ENCODE assay signal across 9 mouse cellular contexts in genomic region chr9:20950419-20950818, GRCm38 (mm10). TPM values are rescaled to one million over a fixed set of nuclear protein-coding genes. Genes with fewer than 3 reads are reported as not detected.
DNase-seq lines count a peak whose midpoint lies in the region; ATAC-seq and TF ChIP-seq lines count a peak whose summit lies in the region.
"Had no signal": no experiment of that assay in that cellular context is flagged by ENCODE, and none has a peak within 500 bp of the region (broad histone marks: within the 10 kb centered on the region; RNA-seq: fewer than 3 reads in every experiment).

No protein-coding gene starts in this region.

- no peak for ATAC-seq in heart, embryonic 13.5 days (ENCODE audit: extremely low read depth, insufficient number of reproducible peaks, low FRiP score, low TSS enrichment)
- no peak for ATAC-seq in neural tube, embryonic 12.5 days (ENCODE audit: low FRiP score, low read depth)
- no peak for ATAC-seq in neural tube, embryonic 13.5 days (ENCODE audit: low read depth)

- intact Hi-C loops in heart, adult 2 months (cut with DNase I) = no loop called here

- H3K4me3 ChIP-seq in heart, embryonic 13.5 days = 0 out of 2 replicates have a peak overlapping the region, but pooled peaks have one; percentile 93
- H3K4me3 ChIP-seq in heart, adult 2 months = no peak overlapping the region
- no peak overlapping the region for H3K4me3 ChIP-seq in neural tube, embryonic 12.5 days
- H3K4me3 ChIP-seq in limb, embryonic 10.5 days = peak overlapping the region; percentile 64; the same call in 1 of the 2 replicates
- H3K4me3 ChIP-seq in neural tube, embryonic 13.5 days = peak overlapping the region; percentile 90; the same call in 1 of the 2 replicates

- no peak for TF ChIP-seq EP300 in heart, adult 2 months (IDR thresholded peaks at IDR 0.05; ENCODE audit: insufficient read depth, low read depth, low read length)

- no peaks in the 10 kb centered on the region for H3K27me3 ChIP-seq in heart, embryonic 13.5 days (replicated peaks)
- H3K27me3 ChIP-seq in heart, adult 2 months (ENCODE audit: control insufficient read depth, insufficient read depth, low read length) = no peaks in the 10 kb centered on the region
- H3K27me3 ChIP-seq in neural tube, embryonic 12.5 days (replicated peaks) = no peaks in the 10 kb centered on the region
- H3K27me3 ChIP-seq in limb, embryonic 10.5 days (ENCODE audit: low read depth, poor library complexity, severe bottlenecking) = no peaks in the 10 kb centered on the region
- no peaks in the 10 kb centered on the region for H3K27me3 ChIP-seq in neural tube, embryonic 13.5 days

- peak overlapping the region; percentile 98 for H3K9ac ChIP-seq in heart, embryonic 13.5 days
- H3K9ac ChIP-seq in heart, adult 2 months (ENCODE audit: low read depth, low read length) = no peak overlapping the region
- no peak overlapping the region for H3K9ac ChIP-seq in neural tube, embryonic 12.5 days
- H3K9ac ChIP-seq in neural tube, embryonic 13.5 days = no peak overlapping the region; the same call in 1 of the 2 replicates

- H3K27ac ChIP-seq in heart, embryonic 13.5 days (replicated peaks) = no peak overlapping the region
- no peak overlapping the region for H3K27ac ChIP-seq in heart, adult 2 months
- H3K27ac ChIP-seq in neural tube, embryonic 12.5 days = no peak overlapping the region
- no peak overlapping the region for H3K27ac ChIP-seq in limb, embryonic 10.5 days
- no peak overlapping the region for H3K27ac ChIP-seq in neural tube, embryonic 13.5 days (replicated peaks)

- peaks cover 38% of the 10 kb centered on the region for H3K4me1 ChIP-seq in heart, embryonic 13.5 days
- peaks cover 2% of the 10 kb centered on the region for H3K4me1 ChIP-seq in heart, adult 2 months (ENCODE audit: control insufficient read depth, insufficient read depth, low read length)
- H3K4me1 ChIP-seq in neural tube, embryonic 12.5 days = peaks cover 15% of the 10 kb centered on the region
- peaks cover 43% of the 10 kb centered on the region for H3K4me1 ChIP-seq in limb, embryonic 10.5 days
- H3K4me1 ChIP-seq in neural tube, embryonic 13.5 days (replicated peaks) = peaks cover 29% of the 10 kb centered on the region

- peaks cover 2% of the 10 kb centered on the region; the same call in 1 of the 2 replicates for H3K79me2 ChIP-seq in heart, adult 2 months (replicated peaks; ENCODE audit: control insufficient read depth, insufficient read depth, low read length)

- peak overlapping the region; percentile 91 for H3K4me2 ChIP-seq in heart, embryonic 13.5 days
- peak overlapping the region; percentile 89; the same call in 1 of the 2 replicates for H3K4me2 ChIP-seq in neural tube, embryonic 12.5 days (replicated peaks)
- H3K4me2 ChIP-seq in neural tube, embryonic 13.5 days = peak overlapping the region; percentile 97

- no peak for DNase-seq in heart, adult 2 months
- DNase-seq in neural tube, embryonic 10.5 days (ENCODE audit: extremely low spot score, low spot score) = no peak
- DNase-seq in limb, embryonic 10.5 days (ENCODE audit: low spot score) = no peak
- DNase-seq in urinary bladder, postnatal 10 days (ENCODE audit: low spot score) = no peak
- no peak for DNase-seq in thymus, adult 18-20 months
- DNase-seq: kidney, postnatal 36 days had no signal

- no peak for TF ChIP-seq POLR2A in heart, adult 2 months (IDR thresholded peaks at IDR 0.05; ENCODE audit: insufficient read depth, low read depth, low read length)

- H3K36me3 ChIP-seq in heart, embryonic 13.5 days = peaks cover 16% of the 10 kb centered on the region; the same call in 1 of the 2 replicates
- H3K36me3 ChIP-seq in heart, adult 2 months (ENCODE audit: control insufficient read depth, insufficient read depth, low read length) = no peaks in the 10 kb centered on the region
- no peaks in the 10 kb centered on the region; the same call in 1 of the 2 replicates for H3K36me3 ChIP-seq in neural tube, embryonic 12.5 days
- peaks cover 43% of the 10 kb centered on the region for H3K36me3 ChIP-seq in limb, embryonic 10.5 days
- H3K36me3 ChIP-seq in neural tube, embryonic 13.5 days = no peaks in the 10 kb centered on the region

- H3K9me3 ChIP-seq in heart, embryonic 13.5 days = no peaks in the 10 kb centered on the region
- H3K9me3 ChIP-seq in neural tube, embryonic 12.5 days = no peaks in the 10 kb centered on the region
- no peaks in the 10 kb centered on the region for H3K9me3 ChIP-seq in limb, embryonic 10.5 days (replicated peaks)
- no peaks in the 10 kb centered on the region for H3K9me3 ChIP-seq in neural tube, embryonic 13.5 days

- TF ChIP-seq CTCF in heart, adult 2 months (IDR thresholded peaks at IDR 0.05) = no peak

RNA-seq across cellular contexts. Expression of gene Dnmt1, which starts 9.3 kb away (rescaled TPM):
- 58.7 and 59.8 TPM in 2 replicates for polyA plus RNA-seq in heart, embryonic 13.5 days (2015; fragmentation: Nextera tagmentation; extraction: Ambion mirVana)
- 10 to 100 TPM; 11.1 to 11.6 TPM for total RNA-seq in heart, adult 2 months (2021)
- polyA plus RNA-seq in heart, adult 2 months (2012; rRNA removed) = 9.1 and 11.7 TPM in 2 replicates
- polyA plus RNA-seq in neural tube, embryonic 12.5 days (2016; fragmentation: Nextera tagmentation; extraction: Ambion mirVana) = 89.4 and 92.4 TPM in 2 replicates
- polyA plus RNA-seq in limb, embryonic 10.5 days (2016; fragmentation: Nextera tagmentation; extraction: Ambion mirVana) = 173 and 178 TPM in 2 replicates
- polyA plus RNA-seq in neural tube, embryonic 13.5 days (2015; fragmentation: Nextera tagmentation; extraction: Ambion mirVana) = 54.2 and 63.7 TPM in 2 replicates

RNA-seq across cellular contexts. Expression of gene S1pr2, which starts 26.2 kb away (rescaled TPM):
- 19.4 and 21.9 TPM in 2 replicates for polyA plus RNA-seq in heart, embryonic 13.5 days (2015; fragmentation: Nextera tagmentation; extraction: Ambion mirVana)
- 1 to 10 TPM; 2.8 to 3.2 TPM for total RNA-seq in heart, adult 2 months (2021)
- polyA plus RNA-seq in heart, adult 2 months (2012; rRNA removed) = 4.2 and 6.1 TPM in 2 replicates
- polyA plus RNA-seq in neural tube, embryonic 12.5 days (2016; fragmentation: Nextera tagmentation; extraction: Ambion mirVana) = 17.7 and 19.5 TPM in 2 replicates
- polyA plus RNA-seq in limb, embryonic 10.5 days (2016; fragmentation: Nextera tagmentation; extraction: Ambion mirVana) = 47.6 and 53.7 TPM in 2 replicates
- polyA plus RNA-seq in neural tube, embryonic 13.5 days (2015; fragmentation: Nextera tagmentation; extraction: Ambion mirVana) = 9.9 and 10.1 TPM in 2 replicates

RNA-seq across cellular contexts. Expression of gene Eif3g, which starts 52.0 kb away (rescaled TPM):
- 214 and 249 TPM in 2 replicates for polyA plus RNA-seq in heart, embryonic 13.5 days (2015; fragmentation: Nextera tagmentation; extraction: Ambion mirVana)
- 100 to 1,000 TPM; 101 to 113 TPM for total RNA-seq in heart, adult 2 months (2021)
- 69.6 and 69.9 TPM in 2 replicates for polyA plus RNA-seq in heart, adult 2 months (2012; rRNA removed)
- 301 and 309 TPM in 2 replicates for polyA plus RNA-seq in neural tube, embryonic 12.5 days (2016; fragmentation: Nextera tagmentation; extraction: Ambion mirVana)
- 415 and 453 TPM in 2 replicates for polyA plus RNA-seq in limb, embryonic 10.5 days (2016; fragmentation: Nextera tagmentation; extraction: Ambion mirVana)
- 253 and 267 TPM in 2 replicates for polyA plus RNA-seq in neural tube, embryonic 13.5 days (2015; fragmentation: Nextera tagmentation; extraction: Ambion mirVana)

RNA-seq across cellular contexts. Expression of gene Mrpl4, which starts 52.1 kb away (rescaled TPM):
- 124 and 139 TPM in 2 replicates for polyA plus RNA-seq in heart, embryonic 13.5 days (2015; fragmentation: Nextera tagmentation; extraction: Ambion mirVana)
- 100 to 1,000 TPM; 124 to 130 TPM for total RNA-seq in heart, adult 2 months (2021)
- polyA plus RNA-seq in heart, adult 2 months (2012; rRNA removed) = 173 and 226 TPM in 2 replicates
- polyA plus RNA-seq in neural tube, embryonic 12.5 days (2016; fragmentation: Nextera tagmentation; extraction: Ambion mirVana) = 116 and 121 TPM in 2 replicates
- polyA plus RNA-seq in limb, embryonic 10.5 days (2016; fragmentation: Nextera tagmentation; extraction: Ambion mirVana) = 177 and 190 TPM in 2 replicates
- 105 and 110 TPM in 2 replicates for polyA plus RNA-seq in neural tube, embryonic 13.5 days (2015; fragmentation: Nextera tagmentation; extraction: Ambion mirVana)

Comparison
In these comparisons a context has a peak if more than half of its experiments do, and no peak if none do; other contexts are left out.
1. H3K4me3 ChIP-seq: peak in heart, embryonic 13.5 days (single experiment), limb, embryonic 10.5 days (single experiment) and neural tube, embryonic 13.5 days (single experiment); none in heart, adult 2 months (single experiment) and neural tube, embryonic 12.5 days (single experiment).
2. Peak in every context shown above with its lines, with median percentiles within 50 percentile points of each other: H3K4me2 ChIP-seq.